Comparison of ENCODE assay signal across 13 mouse cellular contexts in the genomic region with DNA sequence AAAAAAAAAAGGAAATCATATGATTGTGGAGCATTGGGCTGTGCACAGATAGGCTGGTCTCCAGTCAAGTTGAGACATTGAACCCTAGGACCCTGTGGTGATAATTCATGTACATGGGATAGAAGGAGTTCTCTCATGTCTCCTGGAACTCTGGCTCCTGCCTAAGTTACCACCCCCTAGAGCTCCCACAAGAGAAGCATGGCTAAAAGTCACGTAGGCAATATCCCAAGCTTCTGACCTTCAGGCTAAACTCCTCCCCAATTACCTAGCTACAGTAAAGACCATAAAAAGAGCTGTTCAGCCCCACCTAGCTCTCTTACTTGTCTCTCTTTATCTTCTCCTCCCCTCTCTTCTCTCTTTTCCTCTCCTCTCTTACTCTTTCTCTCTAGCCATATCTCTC. TPM values are rescaled to one million over a fixed set of nuclear protein-coding genes. Genes with fewer than 3 reads are reported as not detected.
"Had no signal": no experiment of that assay in that cellular context is flagged by ENCODE, and none has a peak within 500 bp of the region (broad histone marks: within the 10 kb centered on the region; RNA-seq: fewer than 3 reads in every experiment).

No protein-coding gene starts in this region.

- H3K27ac ChIP-seq: neural tube, embryonic 13.5 days; neural tube, embryonic 15.5 days; stomach, embryonic 15.5 days; stomach, postnatal 0 days had no signal

- H3K27me3 ChIP-seq: neural tube, embryonic 13.5 days; neural tube, embryonic 15.5 days; stomach, embryonic 15.5 days had no signal

- H3K4me2 ChIP-seq: neural tube, embryonic 13.5 days; neural tube, embryonic 15.5 days; stomach, embryonic 15.5 days had no signal

- H3K9me3 ChIP-seq: stomach, embryonic 15.5 days had no signal

- H3K36me3 ChIP-seq: neural tube, embryonic 13.5 days; neural tube, embryonic 15.5 days; stomach, embryonic 15.5 days had no signal

- H3K4me1 ChIP-seq: neural tube, embryonic 13.5 days; neural tube, embryonic 15.5 days; stomach, embryonic 15.5 days had no signal

- H3K9ac ChIP-seq: neural tube, embryonic 13.5 days; neural tube, embryonic 15.5 days; stomach, embryonic 15.5 days had no signal

- H3K4me3 ChIP-seq: neural tube, embryonic 13.5 days; neural tube, embryonic 15.5 days; stomach, embryonic 15.5 days had no signal

RNA-seq across cellular contexts. Expression of a gene that starts 42.0 kb away (rescaled TPM):
- polyA plus RNA-seq: neural tube, embryonic 13.5 days; neural tube, embryonic 14.5 days; neural tube, embryonic 15.5 days; small intestine, adult 2 months; spleen, adult 2 months; stomach, embryonic 14.5 days; stomach, embryonic 15.5 days; stomach, embryonic 16.5 days; stomach, postnatal 0 days; testis, adult 2 months; thymus, adult 2 months; thymus, postnatal 0 days; urinary bladder, adult 2 months had no signal
